Mouse (Mus musculus) cerebellum, postnatal 10 days (tissue): ENCODE results near the gene Chpf.
A peak's percentile ranks its signal among the peaks of the same experiment; 100 is the strongest.

ENCODE experiments used
- DNase-seq, 2 experiments: peaks; one replicate each; pipeline ENCODE4 v3.0.0; 2021; ENCODE audit warnings: mixed read lengths in 2 of 2

Gene Chpf

DNA sequence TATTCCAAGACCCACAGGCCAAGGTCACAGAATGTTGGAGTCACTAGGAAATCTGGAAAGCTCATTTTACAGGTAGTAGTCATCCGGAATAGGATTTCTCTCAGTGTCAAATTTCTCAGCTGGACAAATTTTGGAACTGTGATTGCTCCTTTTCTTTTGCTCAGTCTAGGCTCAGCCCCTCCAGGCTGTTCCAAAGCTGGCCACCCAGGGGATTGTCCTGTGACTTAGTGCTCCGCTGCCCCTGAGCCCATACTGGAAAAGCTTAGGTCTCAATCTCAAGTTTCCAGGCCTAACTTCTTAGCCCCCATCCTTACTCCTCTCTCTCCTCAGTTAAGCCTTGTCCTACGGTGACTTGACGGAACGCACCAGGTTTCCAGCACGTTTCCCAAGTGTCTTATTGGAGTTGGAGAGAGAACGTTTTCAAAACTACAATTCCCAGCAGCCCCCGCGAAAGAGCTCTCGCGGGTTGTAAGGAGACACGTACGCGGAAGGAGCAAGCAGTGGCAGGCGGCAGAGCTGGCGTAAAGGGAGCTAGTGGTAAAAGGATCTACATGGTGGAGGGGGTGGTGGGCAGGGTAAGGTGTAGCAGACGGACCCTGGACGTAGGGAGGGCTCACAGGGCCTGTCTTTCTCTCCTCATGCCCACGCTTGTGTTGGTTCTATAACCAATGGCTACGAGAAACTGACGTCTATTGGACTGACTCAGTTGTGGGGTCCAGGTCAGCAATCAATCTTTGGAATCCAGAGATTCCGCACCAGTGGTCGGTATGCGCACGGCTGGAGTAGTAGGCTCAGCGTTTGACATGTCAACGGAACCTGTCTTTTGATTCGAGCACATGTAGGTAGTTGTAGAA is 43.4 kb downstream of the Chpf start, which contains the start of gene Gmppa:
TSS of gene Gmppa (plus strand) at position 456 of the 854 bp plus-strand sequence.
- peak; percentile 86 to 89 for DNase-seq

- DNase-seq = peak; percentile 70 to 79
Measured at GRCm38 (mm10) chr1:75425796-75426471, 53.2 kb downstream of the Chpf start.
